In genomic region chr7:128048819-128049218, GRCm38 (mm10) we compare ENCODE assay signal across 20 mouse cellular contexts. TPM values are rescaled to one million over a fixed set of nuclear protein-coding genes. Genes with fewer than 3 reads are reported as not detected.
A peak's percentile ranks its signal among the peaks of the same experiment; 100 is the strongest.
DNase-seq lines count a peak whose midpoint lies in the region; ATAC-seq and TF ChIP-seq lines count a peak whose summit lies in the region.
"Had no signal": no experiment of that assay in that cellular context is flagged by ENCODE, and none has a peak within 500 bp of the region (broad histone marks: within the 10 kb centered on the region; RNA-seq: fewer than 3 reads in every experiment).

No protein-coding gene starts in this region.

- no peak for TF ChIP-seq EP300 in lung, postnatal 0 days (IDR thresholded peaks at IDR 0.05)

- H3K27me3 ChIP-seq in lung, postnatal 0 days (replicated peaks; ENCODE audit: insufficient read depth, low read length) = no peaks in the 10 kb centered on the region
- H3K27me3 ChIP-seq: neural tube, embryonic 13.5 days had no signal

- no peaks in the 10 kb centered on the region for H3K4me1 ChIP-seq in lung, postnatal 0 days (ENCODE audit: insufficient read depth, low read depth, low read length)
- H3K4me1 ChIP-seq: neural tube, embryonic 13.5 days had no signal

- H3K4me3 ChIP-seq in lung, postnatal 0 days (ENCODE audit: low read depth, low read length) = no peak overlapping the region
- H3K4me3 ChIP-seq: gastrocnemius, adult 2 months; limb, embryonic 10.5 days; neural tube, embryonic 13.5 days had no signal

- H3K4me2 ChIP-seq in lung, postnatal 0 days (replicated peaks; ENCODE audit: low read depth, low read length) = no peak overlapping the region
- H3K4me2 ChIP-seq: neural tube, embryonic 13.5 days had no signal

- H3K36me3 ChIP-seq in lung, postnatal 0 days (ENCODE audit: insufficient read depth, low read length) = no peaks in the 10 kb centered on the region
- H3K36me3 ChIP-seq: limb, embryonic 10.5 days; neural tube, embryonic 13.5 days had no signal

- H3K9ac ChIP-seq in lung, postnatal 0 days (replicated peaks; ENCODE audit: low read depth) = no peak overlapping the region
- H3K9ac ChIP-seq: neural tube, embryonic 13.5 days had no signal

- TF ChIP-seq CTCF in lung, postnatal 0 days (IDR thresholded peaks at IDR 0.05) = no peak

- H3K27ac ChIP-seq in lung, postnatal 0 days (ENCODE audit: low read length) = no peak overlapping the region
- H3K27ac ChIP-seq: gastrocnemius, adult 2 months; limb, embryonic 10.5 days; neural tube, embryonic 13.5 days had no signal

- WGBS in lung, postnatal 0 days = 89% methylated on average over 4 of the region's 4 CpGs

- DNase-seq in lung, postnatal 0 days (ENCODE audit: low spot score) = peak; percentile 16
- DNase-seq in lung, postnatal 4 days = no peak
- peak; percentile 90 for DNase-seq in MEL-GATA-1-ER (ENCODE audit: extremely low read depth, low read depth)
- DNase-seq in urinary bladder, postnatal 10 days (ENCODE audit: low spot score) = no peak
- DNase-seq in cerebellum, adult 8-10 months = no peak
- DNase-seq: adrenal gland, postnatal 10 days; cerebellum, adult 11 months; gastrocnemius, adult 2 months; heart, postnatal 14 days; lung, adult 2 months; thymus, postnatal 14 days had no signal

- ATAC-seq in lung, postnatal 0 days = no peak
- ATAC-seq in granulocyte monocyte progenitor cell, adult 5-6 weeks (replicated peaks; ENCODE audit: poor library complexity, severe bottlenecking) = peak; percentile 74
- peak; percentile 50 for ATAC-seq in neutrophil, adult 5-6 weeks (ENCODE audit: extremely low read depth, insufficient number of reproducible peaks, low FRiP score, poor library complexity, severe bottlenecking)
- no peak for ATAC-seq in erythroblast, adult 5-6 weeks (replicated peaks; ENCODE audit: low FRiP score, poor library complexity, severe bottlenecking)
- ATAC-seq: forebrain, embryonic 14.5 days; midbrain, embryonic 16.5 days had no signal

- H3K9me3 ChIP-seq in lung, postnatal 0 days (ENCODE audit: low read length) = no peaks in the 10 kb centered on the region
- H3K9me3 ChIP-seq: limb, embryonic 10.5 days; neural tube, embryonic 13.5 days had no signal

RNA-seq across cellular contexts. Expression of gene Itgam, which starts 13.6 kb away (rescaled TPM):
- 2.2 and 2.3 TPM in 2 replicates for polyA plus RNA-seq in lung, postnatal 0 days (2015; fragmentation: Nextera tagmentation; extraction: Ambion mirVana)
- 12.5 and 17.5 TPM in 2 replicates for total RNA-seq in granulocyte monocyte progenitor cell, adult 5-6 weeks (2014; fragmentation: Nextera tagmentation)
- 21.6 and 23.7 TPM in 2 replicates for total RNA-seq in granulocyte monocyte progenitor cell, adult 5-6 weeks (2017)
- total RNA-seq in neutrophil, adult 5-6 weeks (2017) = 339 and 346 TPM in 2 replicates
- 44.6 and 47.6 TPM in 2 replicates for total RNA-seq in erythroblast, adult 5-6 weeks (2015; ENCODE audit: low replicate concordance)
- 46.6 and 54.4 TPM in 2 replicates for total RNA-seq in erythroblast, adult 5-6 weeks (2017; ENCODE audit: low replicate concordance)

RNA-seq across cellular contexts. Expression of gene Gm49368, which starts 13.7 kb away (rescaled TPM):
- polyA plus RNA-seq in lung, postnatal 0 days (2015; fragmentation: Nextera tagmentation; extraction: Ambion mirVana) = 0.32 TPM in 1 of 2 replicates, not detected in the other
- not detected in 2 replicates for total RNA-seq in granulocyte monocyte progenitor cell, adult 5-6 weeks (2014; fragmentation: Nextera tagmentation)
- total RNA-seq in granulocyte monocyte progenitor cell, adult 5-6 weeks (2017) = 0.09 TPM in 1 of 2 replicates, not detected in the other
- 23.6 and 30.6 TPM in 2 replicates for total RNA-seq in neutrophil, adult 5-6 weeks (2017)
- not detected in 2 replicates for total RNA-seq in erythroblast, adult 5-6 weeks (2015; ENCODE audit: low replicate concordance)
- total RNA-seq in erythroblast, adult 5-6 weeks (2017; ENCODE audit: low replicate concordance) = not detected in 2 replicates
- total RNA-seq: gastrocnemius, adult 2 months; heart, postnatal 14 days had no signal
- polyA plus RNA-seq: embryonic facial prominence, embryonic 14.5 days; forebrain, embryonic 14.5 days; kidney, embryonic 16.5 days; limb, embryonic 10.5 days; midbrain, embryonic 16.5 days; neural tube, embryonic 13.5 days had no signal

RNA-seq across cellular contexts. Expression of gene Trim72, which starts 45.1 kb away (rescaled TPM):
- 0.14 and 0.19 TPM in 2 replicates for polyA plus RNA-seq in lung, postnatal 0 days (2015; fragmentation: Nextera tagmentation; extraction: Ambion mirVana)
- total RNA-seq in granulocyte monocyte progenitor cell, adult 5-6 weeks (2014; fragmentation: Nextera tagmentation) = not detected in 2 replicates
- total RNA-seq in granulocyte monocyte progenitor cell, adult 5-6 weeks (2017) = not detected in 2 replicates
- total RNA-seq in neutrophil, adult 5-6 weeks (2017) = 0.70 and 0.86 TPM in 2 replicates
- total RNA-seq in erythroblast, adult 5-6 weeks (2015; ENCODE audit: low replicate concordance) = not detected in 2 replicates
- total RNA-seq in erythroblast, adult 5-6 weeks (2017; ENCODE audit: low replicate concordance) = not detected in 2 replicates
- polyA plus RNA-seq: forebrain, embryonic 14.5 days; limb, embryonic 10.5 days; midbrain, embryonic 16.5 days; neural tube, embryonic 13.5 days had no signal

RNA-seq across cellular contexts. Expression of gene Pycard, which starts 55.2 kb away (rescaled TPM):
- 33.7 and 35.3 TPM in 2 replicates for polyA plus RNA-seq in lung, postnatal 0 days (2015; fragmentation: Nextera tagmentation; extraction: Ambion mirVana)
- 115 and 175 TPM in 2 replicates for total RNA-seq in granulocyte monocyte progenitor cell, adult 5-6 weeks (2014; fragmentation: Nextera tagmentation)
- total RNA-seq in granulocyte monocyte progenitor cell, adult 5-6 weeks (2017) = 62.6 and 101 TPM in 2 replicates
- total RNA-seq in neutrophil, adult 5-6 weeks (2017) = 10.5 and 16.2 TPM in 2 replicates
- 33.6 and 42.6 TPM in 2 replicates for total RNA-seq in erythroblast, adult 5-6 weeks (2015; ENCODE audit: low replicate concordance)
- total RNA-seq in erythroblast, adult 5-6 weeks (2017; ENCODE audit: low replicate concordance) = 3.2 and 3.3 TPM in 2 replicates

Comparison
In these comparisons a context has a peak if more than half of its experiments do, and no peak if none do; other contexts are left out.
1. DNase-seq: peak in lung, postnatal 0 days (single experiment) and MEL-GATA-1-ER (single experiment); none in lung, postnatal 4 days (0 of 2), urinary bladder, postnatal 10 days (single experiment) and cerebellum, adult 8-10 months (single experiment).
2. ATAC-seq: peak in granulocyte monocyte progenitor cell, adult 5-6 weeks (single experiment) and neutrophil, adult 5-6 weeks (single experiment); none in lung, postnatal 0 days (single experiment) and erythroblast, adult 5-6 weeks (single experiment).
3. RNA of gene Gm49368, which starts 13.7 kb away (total RNA-seq): 23.6 to 30.6 TPM in neutrophil, adult 5-6 weeks; 0.09 TPM in granulocyte monocyte progenitor cell, adult 5-6 weeks and not detected in erythroblast, adult 5-6 weeks; every median in the first group is over 10 times any median in the second.